Mouse (Mus musculus) neural tube, embryonic 15.5 days (tissue): ENCODE measurements around the gene Atl2. TPM values are rescaled to one million over a fixed set of nuclear protein-coding genes. Genes with fewer than 3 reads are reported as not detected.

ENCODE experiments used
- ATAC-seq: fragments of 200-750 bp; cut with Nextera tagmentation; 2 replicates; pipeline ENCODE4 v1.8.0; 2017; ENCODE audit warnings: mild to moderate bottlenecking, moderate TSS enrichment, moderate library complexity; ENCODE audit not compliant: low FRiP score
- H3K27ac ChIP-seq: fragments of 300-500 bp; sonication (generic); replicated peaks from 2 replicates; pipeline ENCODE4 v1.5.1; 2015; ENCODE audit warnings: mild to moderate bottlenecking, inconsistent platforms
- H3K27me3 ChIP-seq: fragments of 300-500 bp; sonication (generic); replicated peaks from 2 replicates; pipeline ENCODE4 v1.6.1; 2015; ENCODE audit warnings: inconsistent platforms
- H3K36me3 ChIP-seq: fragments of 300-500 bp; sonication (generic); 2 replicates; pipeline ENCODE4 v1.6.1; 2015; ENCODE audit warnings: inconsistent platforms
- H3K4me1 ChIP-seq: fragments of 300-500 bp; sonication (generic); 2 replicates; pipeline ENCODE4 v1.6.1; 2015; ENCODE audit warnings: inconsistent platforms
- H3K4me2 ChIP-seq: fragments of 300-500 bp; sonication (generic); 2 replicates; pipeline ENCODE4 v1.6.1; 2015; ENCODE audit warnings: inconsistent platforms, mild to moderate bottlenecking, moderate library complexity
- H3K4me3 ChIP-seq: fragments of 300-500 bp; sonication (generic); replicated peaks from 2 replicates; pipeline ENCODE4 v1.5.1; 2015; ENCODE audit warnings: mild to moderate bottlenecking, inconsistent platforms
- H3K9ac ChIP-seq: fragments of 300-500 bp; sonication (generic); replicated peaks from 2 replicates; pipeline ENCODE4 v1.6.1; 2015; ENCODE audit warnings: mild to moderate bottlenecking, inconsistent platforms
- H3K9me3 ChIP-seq: fragments of 300-500 bp; sonication (generic); replicated peaks from 2 replicates; pipeline ENCODE4 v1.6.1; 2016; ENCODE audit warnings: inconsistent platforms
- WGBS: fragments of 180-500 bp; shearing (Covaris S2); methylation state at CpG from one replicate; pipeline ENCODE4 v1.1.7; 2015; ENCODE audit warnings: mixed read lengths; 5-methylcytosine and 5-hydroxymethylcytosine counted together
- polyA plus RNA-seq: library from polyadenylated mRNA; unstranded; fragments of >200 nt; fragmentation: Nextera tagmentation; extraction: Ambion mirVana; gene quantifications from 2 replicates; pipeline ENCODE4 v1.2.1, GENCODE M21; 2015

Gene Atl2
- polyA plus RNA-seq, 1 experiment from 2014 or later = 38.6 TPM

DNA sequence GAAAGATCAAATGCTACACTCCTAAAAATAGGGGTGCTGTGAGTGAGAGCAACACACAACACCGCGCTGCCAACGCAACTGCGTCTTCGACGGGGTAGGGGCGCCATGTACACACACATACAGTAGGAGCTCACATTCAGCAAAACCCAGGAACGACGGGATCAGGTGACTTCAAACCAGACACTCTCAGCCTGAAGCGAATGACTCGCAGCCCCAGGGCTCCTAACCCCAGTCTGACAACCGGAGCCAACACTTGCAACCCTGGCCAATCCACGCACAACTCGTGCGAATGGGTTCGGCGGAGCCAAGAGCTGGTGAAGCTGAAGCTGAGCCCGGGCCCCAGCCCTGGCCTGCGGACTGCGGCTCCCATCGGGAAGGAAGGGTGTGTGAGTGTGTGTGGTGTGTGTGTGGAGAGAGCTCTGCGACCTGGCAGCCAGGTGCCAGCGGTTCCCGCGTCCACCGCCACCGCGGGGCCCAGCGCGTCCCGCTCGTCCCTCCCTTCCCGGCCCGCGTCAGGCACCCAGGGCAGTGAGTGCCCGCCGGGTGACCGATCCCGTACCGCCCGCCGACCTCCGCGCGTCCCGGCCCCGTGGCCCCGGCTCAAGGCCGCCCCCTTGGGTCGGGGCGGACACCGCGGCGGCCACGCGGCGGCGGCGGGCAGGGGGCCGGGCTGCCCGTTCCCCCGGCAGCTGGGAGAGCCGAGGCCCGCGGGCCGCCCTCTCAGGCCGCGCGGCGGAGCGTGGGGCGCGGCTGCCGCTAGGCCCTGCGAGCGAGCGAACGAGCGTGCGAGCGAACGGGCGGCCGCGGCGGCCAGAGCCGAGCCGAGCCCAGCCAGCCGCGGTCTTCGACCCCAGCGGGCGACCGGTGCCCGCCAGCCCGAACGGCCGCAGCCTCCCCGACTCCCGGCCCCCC is 696 bp downstream of the Atl2 start:
- Histone ChIP-seq H3K4me3 (peak overlapping the region; percentile 66), H3K27ac (peak overlapping the region; percentile 93), H3K36me3 (no peaks in the 10 kb centered on the region), H3K9me3 (no peaks in the 10 kb centered on the region), H3K9ac (peak overlapping the region; percentile 89), H3K4me1 (peaks cover 28% of the 10 kb centered on the region), H3K4me2 (peak overlapping the region; percentile 87), H3K27me3 (peaks cover 10% of the 10 kb centered on the region)
- WGBS = under 1% methylated on average over 76 of the region's 100 CpGs
- ATAC-seq = peak; percentile 77

DNA sequence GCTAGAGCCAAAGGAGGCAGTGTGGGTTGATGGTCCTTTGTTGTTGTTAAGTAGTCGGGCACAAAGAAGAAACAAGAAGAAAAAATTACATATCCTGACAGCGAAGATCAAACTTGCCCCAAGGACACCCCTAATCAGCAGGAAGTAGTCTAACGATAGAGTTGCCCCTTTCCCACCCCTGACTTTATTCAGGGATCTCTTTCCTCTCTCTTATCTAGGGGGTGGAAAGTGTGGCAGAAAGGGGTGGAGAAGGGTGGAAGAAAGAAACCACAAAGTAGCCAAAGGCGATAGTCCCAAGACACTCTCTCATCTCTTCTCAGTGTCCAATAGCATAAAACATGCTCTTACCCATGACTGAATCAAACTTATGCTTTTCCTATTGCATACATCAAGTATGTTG is 1.9 kb downstream of the Atl2 start:
- WGBS = 80% methylated on average over 4 of the region's 4 CpGs

DNA sequence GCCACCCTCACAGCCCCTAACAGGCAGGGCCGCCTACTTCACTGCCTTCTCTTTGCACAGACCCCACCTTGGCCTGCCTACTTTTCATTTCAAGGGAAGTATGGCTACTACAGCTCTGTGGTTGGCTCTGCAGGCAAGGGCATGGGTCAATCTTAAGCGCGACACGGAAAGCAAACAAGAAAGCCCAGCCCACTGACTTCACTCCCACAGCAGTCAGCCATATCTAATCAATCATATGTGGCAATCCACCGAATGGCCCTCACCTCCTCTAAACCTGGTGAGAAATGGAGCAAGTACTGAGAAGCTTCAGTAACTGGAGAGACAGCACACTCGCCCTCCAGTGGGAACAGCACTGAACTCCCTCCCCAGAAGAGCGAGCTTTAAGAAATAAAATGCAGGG is 4.0 kb downstream of the Atl2 start:
- Histone ChIP-seq H3K9me3 (no peaks in the 10 kb centered on the region), H3K4me2 (no peak overlapping the region), H3K4me1 (peaks cover 31% of the 10 kb centered on the region), H3K4me3 (no peak overlapping the region), H3K9ac (no peak overlapping the region), H3K36me3 (no peaks in the 10 kb centered on the region), H3K27me3 (no peaks in the 10 kb centered on the region; the same call in 1 of the 2 replicates), H3K27ac (no peak overlapping the region)
- ATAC-seq = no peak
- WGBS = 44% methylated on average over 7 of the region's 7 CpGs

More for the DNA sequence above, 1.9 kb downstream of the Atl2 start:
- Histone ChIP-seq H3K36me3 (no peaks in the 10 kb centered on the region), H3K4me3 (peak overlapping the region; percentile 66), H3K9me3 (no peaks in the 10 kb centered on the region), H3K9ac (peak overlapping the region; percentile 28; the same call in 1 of the 2 replicates), H3K27ac (no peak overlapping the region), H3K4me1 (peaks cover 28% of the 10 kb centered on the region), H3K27me3 (peaks cover 10% of the 10 kb centered on the region), H3K4me2 (peak overlapping the region; percentile 87)
- no peak for ATAC-seq

DNA sequence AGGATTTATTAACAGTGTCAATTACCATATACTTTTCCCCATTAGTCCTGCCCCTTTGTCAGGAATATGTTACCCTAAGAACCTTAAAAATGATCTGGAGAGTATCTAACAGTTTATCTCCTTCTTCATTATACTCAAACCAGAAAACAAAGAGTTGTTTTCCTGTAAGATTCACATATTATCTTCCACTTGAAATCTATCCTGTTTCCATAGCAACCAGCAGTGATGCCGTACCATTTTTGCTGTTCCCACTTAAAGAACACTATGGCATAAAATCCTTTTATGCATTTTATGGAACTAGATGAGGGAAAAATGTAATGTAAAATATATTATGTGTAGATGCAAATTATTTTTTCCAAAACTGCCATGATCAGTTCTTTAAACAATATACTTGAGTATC is 8.0 kb downstream of the Atl2 start:
- Histone ChIP-seq H3K9ac (no peak overlapping the region), H3K4me3 (no peak overlapping the region), H3K9me3 (no peaks in the 10 kb centered on the region), H3K27me3 (no peaks in the 10 kb centered on the region), H3K4me2 (no peak overlapping the region), H3K36me3 (no peaks in the 10 kb centered on the region), H3K4me1 (peaks cover 15% of the 10 kb centered on the region), H3K27ac (no peak overlapping the region)
- no peak for ATAC-seq
- WGBS = 22% methylated on average over 1 of the region's 1 CpGs

DNA sequence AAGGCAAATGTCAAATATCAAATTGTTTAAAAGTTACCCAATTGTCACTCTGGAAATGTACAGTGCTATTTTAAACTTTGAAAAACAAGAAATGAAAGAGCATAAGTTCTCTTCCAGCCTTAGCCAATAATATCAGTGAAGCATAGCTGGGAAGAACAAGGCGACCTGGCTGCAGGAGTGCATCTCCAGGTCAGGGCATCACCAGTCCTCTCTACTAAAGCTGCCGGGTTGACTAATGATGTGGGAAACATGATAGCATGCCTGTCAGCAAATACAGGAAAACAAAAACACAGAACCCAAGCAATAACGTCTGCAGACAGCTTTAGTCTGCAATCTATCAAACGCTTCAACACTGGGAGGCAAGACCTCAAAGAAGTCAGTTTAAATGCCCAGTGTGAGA is 12.7 kb downstream of the Atl2 start:
- peaks cover 8% of the 10 kb centered on the region; the same call in 1 of the 2 replicates for H3K4me1 ChIP-seq
- H3K4me2 ChIP-seq = no peak overlapping the region
- no peaks in the 10 kb centered on the region for H3K9me3 ChIP-seq
- H3K9ac ChIP-seq = no peak overlapping the region
- no peak overlapping the region for H3K4me3 ChIP-seq
- ATAC-seq = no peak
- H3K36me3 ChIP-seq = no peaks in the 10 kb centered on the region
- H3K27me3 ChIP-seq = no peaks in the 10 kb centered on the region
- no peak overlapping the region for H3K27ac ChIP-seq
- 21% methylated on average over 4 of the region's 4 CpGs for WGBS

DNA sequence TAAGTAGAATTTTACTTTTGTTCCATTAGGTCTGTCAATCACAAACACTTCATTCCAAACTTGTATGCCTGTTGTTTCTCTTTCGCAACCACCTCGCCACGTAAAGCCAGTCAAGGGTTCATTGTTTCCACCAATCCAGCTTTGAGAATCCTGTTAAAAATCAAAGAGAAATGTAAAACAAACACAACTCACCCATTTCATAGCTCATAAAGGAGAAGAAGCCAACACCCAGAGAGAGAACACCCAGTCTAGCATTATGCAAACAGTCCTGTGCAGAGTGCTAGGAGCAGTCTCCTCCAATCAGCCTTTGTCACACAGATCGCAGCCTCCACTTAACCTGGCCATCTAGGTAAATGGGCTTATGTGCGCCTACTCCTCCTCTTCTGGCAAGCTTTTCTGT is 30.9 kb downstream of the Atl2 start:
- Histone ChIP-seq H3K36me3 (peaks cover 29% of the 10 kb centered on the region), H3K4me1 (no peaks in the 10 kb centered on the region), H3K4me3 (no peak overlapping the region), H3K27ac (no peak overlapping the region), H3K27me3 (no peaks in the 10 kb centered on the region), H3K9me3 (no peaks in the 10 kb centered on the region), H3K4me2 (no peak overlapping the region), H3K9ac (no peak overlapping the region)
- 94% methylated on average over 5 of the region's 5 CpGs for WGBS
- no peak for ATAC-seq

DNA sequence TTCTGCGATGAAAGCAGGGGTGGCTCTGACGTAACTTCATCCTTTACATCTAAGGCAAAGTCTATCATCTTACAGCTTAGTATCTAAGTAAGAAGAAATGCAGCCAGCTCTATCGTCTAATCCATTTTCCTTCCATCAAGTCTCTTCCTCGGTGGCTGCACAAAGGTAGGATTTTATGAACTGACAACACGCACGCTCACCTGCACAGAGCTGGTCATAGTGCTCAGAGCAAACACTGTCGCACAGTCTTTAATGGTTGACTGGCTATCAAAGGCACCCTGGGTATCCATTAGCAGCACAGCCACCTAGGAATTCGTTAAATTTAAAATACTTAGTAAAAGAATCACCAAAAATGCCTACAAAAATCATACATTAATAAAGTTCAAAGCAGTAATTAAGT is 31.4 kb downstream of the Atl2 start:
- Histone ChIP-seq H3K4me3 (no peak overlapping the region), H3K27ac (no peak overlapping the region), H3K9me3 (no peaks in the 10 kb centered on the region), H3K27me3 (no peaks in the 10 kb centered on the region), H3K9ac (no peak overlapping the region), H3K4me1 (no peaks in the 10 kb centered on the region), H3K4me2 (no peak overlapping the region), H3K36me3 (peaks cover 33% of the 10 kb centered on the region)
- ATAC-seq = no peak
- WGBS = 88% methylated on average over 8 of the region's 8 CpGs

DNA sequence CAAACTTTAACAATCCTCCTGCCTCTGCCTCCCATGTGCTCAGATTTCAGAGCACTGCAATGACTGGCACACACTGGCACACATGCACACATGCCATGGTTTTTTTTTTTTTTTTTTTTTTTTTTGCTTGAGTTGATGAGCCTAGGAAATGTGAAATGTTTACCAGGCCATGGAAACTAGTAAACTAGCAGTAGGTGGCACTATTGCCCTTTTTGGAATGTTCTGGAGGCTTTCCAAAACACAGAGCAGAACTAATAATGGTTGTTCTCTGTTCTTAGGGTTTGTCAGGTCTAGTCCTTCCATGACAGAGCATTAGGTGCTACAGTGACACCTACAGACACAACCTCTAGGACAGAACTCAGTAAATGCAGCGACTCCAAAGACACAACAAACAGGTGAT is 33.9 kb downstream of the Atl2 start:
- WGBS = 85% methylated on average over 1 of the region's 1 CpGs
- Histone ChIP-seq H3K27me3 (no peaks in the 10 kb centered on the region), H3K27ac (no peak overlapping the region), H3K9me3 (no peaks in the 10 kb centered on the region), H3K4me2 (no peak overlapping the region), H3K4me1 (no peaks in the 10 kb centered on the region), H3K9ac (no peak overlapping the region), H3K4me3 (no peak overlapping the region), H3K36me3 (peaks cover 47% of the 10 kb centered on the region)
- peak; percentile 38; the same call in 1 of the 2 replicates for ATAC-seq

DNA sequence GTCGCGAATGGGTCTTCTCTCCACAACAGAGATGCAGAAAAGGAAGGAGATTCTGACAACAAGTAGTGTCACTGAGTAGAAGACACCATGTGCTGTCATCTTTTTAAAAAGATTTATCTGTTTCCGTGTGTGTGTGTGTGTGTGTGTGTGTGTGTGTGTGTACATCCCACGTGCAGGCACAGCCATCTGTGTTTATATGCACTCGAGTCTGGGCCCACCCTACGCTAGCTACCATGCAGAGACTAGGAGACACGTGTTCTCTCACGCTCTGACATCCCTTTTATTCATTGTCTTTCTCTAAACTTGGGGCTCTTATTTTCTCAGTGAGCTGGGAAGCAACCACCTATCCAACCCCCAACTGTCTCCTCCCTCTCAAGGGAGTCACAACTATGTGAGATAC is 40.4 kb downstream of the Atl2 start:
- Histone ChIP-seq H3K9me3 (no peaks in the 10 kb centered on the region), H3K27ac (no peak overlapping the region), H3K27me3 (no peaks in the 10 kb centered on the region), H3K4me2 (no peak overlapping the region), H3K4me1 (no peaks in the 10 kb centered on the region), H3K36me3 (peaks cover 65% of the 10 kb centered on the region), H3K4me3 (no peak overlapping the region), H3K9ac (no peak overlapping the region)
- ATAC-seq = no peak
- WGBS = 88% methylated on average over 8 of the region's 8 CpGs

DNA sequence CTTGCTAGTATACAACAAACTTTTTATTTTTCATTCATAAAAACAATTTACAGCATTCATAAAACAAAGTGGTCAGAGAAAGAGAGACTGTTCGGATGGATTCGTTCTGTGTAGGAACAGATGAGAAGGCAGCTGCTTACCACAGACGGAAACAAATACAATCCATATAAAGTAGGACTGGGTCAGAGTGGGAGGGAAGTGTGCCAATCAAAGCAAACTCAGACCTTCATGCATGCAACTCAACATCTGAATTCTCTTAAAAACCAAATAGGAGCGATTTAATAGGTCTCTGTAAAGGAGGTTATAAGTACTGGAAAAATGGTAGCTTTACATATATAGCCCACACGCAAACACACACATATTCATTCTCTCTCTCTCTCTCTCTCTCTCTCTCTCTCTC is 47.5 kb downstream of the Atl2 start:
- H3K4me2 ChIP-seq = no peak overlapping the region
- no peaks in the 10 kb centered on the region for H3K9me3 ChIP-seq
- no peak overlapping the region for H3K4me3 ChIP-seq
- 94% methylated on average over 5 of the region's 5 CpGs for WGBS
- no peaks in the 10 kb centered on the region for H3K27me3 ChIP-seq
- ATAC-seq = no peak
- H3K36me3 ChIP-seq = peaks cover 38% of the 10 kb centered on the region
- no peak overlapping the region for H3K9ac ChIP-seq
- H3K4me1 ChIP-seq = no peaks in the 10 kb centered on the region
- no peak overlapping the region for H3K27ac ChIP-seq

DNA sequence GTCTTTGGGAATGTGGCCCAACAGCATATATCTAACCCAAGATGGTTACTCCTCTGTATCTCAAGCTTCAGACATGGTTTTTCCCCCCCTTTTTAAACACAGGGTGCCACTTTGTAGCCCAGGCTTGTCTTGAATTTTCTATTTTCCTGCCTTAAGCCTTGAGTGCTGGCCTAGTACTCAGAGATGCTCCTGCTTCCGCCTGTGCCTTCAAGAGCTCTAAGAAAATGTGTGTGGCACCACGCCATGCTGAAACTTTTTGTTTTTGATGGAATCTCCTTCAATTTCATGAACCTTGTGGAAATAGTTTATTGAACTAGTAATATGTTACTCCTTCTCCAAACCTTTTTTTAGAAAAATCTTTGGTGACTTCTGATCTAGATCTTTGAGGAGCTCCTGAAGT is 49.7 kb downstream of the Atl2 start:
- Histone ChIP-seq H3K4me3 (no peak overlapping the region), H3K36me3 (peaks cover 18% of the 10 kb centered on the region), H3K9ac (no peak overlapping the region), H3K4me2 (no peak overlapping the region), H3K27ac (no peak overlapping the region), H3K27me3 (no peaks in the 10 kb centered on the region), H3K4me1 (no peaks in the 10 kb centered on the region), H3K9me3 (no peaks in the 10 kb centered on the region)
- 91% methylated on average over 2 of the region's 2 CpGs for WGBS
- ATAC-seq = no peak

DNA sequence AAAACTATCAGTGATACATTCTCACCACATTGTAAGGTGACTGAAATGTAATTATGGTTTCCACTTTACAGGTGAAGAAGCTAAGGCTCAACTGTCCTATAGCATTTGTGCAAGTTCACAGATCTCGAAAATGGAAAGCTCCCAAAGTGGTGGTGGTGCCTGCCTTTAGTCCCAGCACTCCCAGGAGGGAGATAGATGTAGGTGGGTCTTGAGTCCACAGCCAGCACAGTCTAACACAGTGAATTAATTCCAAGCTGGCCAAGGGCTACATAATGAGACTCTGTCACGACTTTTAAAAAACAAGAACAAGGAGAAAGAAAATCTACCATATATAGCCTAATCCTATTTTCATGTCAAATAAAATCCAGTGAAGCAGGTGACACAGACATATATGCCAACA is 50.2 kb downstream of the Atl2 start:
- 89% methylated on average over 2 of the region's 2 CpGs for WGBS
- no peak for ATAC-seq
- H3K4me2 ChIP-seq = no peak overlapping the region
- H3K4me3 ChIP-seq = no peak overlapping the region
- peaks cover 16% of the 10 kb centered on the region for H3K36me3 ChIP-seq
- H3K9me3 ChIP-seq = no peaks in the 10 kb centered on the region
- H3K27ac ChIP-seq = no peak overlapping the region
- H3K27me3 ChIP-seq = no peaks in the 10 kb centered on the region
- no peak overlapping the region for H3K9ac ChIP-seq
- no peaks in the 10 kb centered on the region for H3K4me1 ChIP-seq
